Mouse (Mus musculus): ENCODE results near the gene Plau. TPM values are rescaled to one million over a fixed set of nuclear protein-coding genes. Genes with fewer than 3 reads are reported as not detected.

Plau gene
- polyA plus RNA-seq (2014; fragmentation: Nextera tagmentation; extraction: Ambion mirVana): 3.7 and 4.2 TPM in 2 replicates

DNA sequence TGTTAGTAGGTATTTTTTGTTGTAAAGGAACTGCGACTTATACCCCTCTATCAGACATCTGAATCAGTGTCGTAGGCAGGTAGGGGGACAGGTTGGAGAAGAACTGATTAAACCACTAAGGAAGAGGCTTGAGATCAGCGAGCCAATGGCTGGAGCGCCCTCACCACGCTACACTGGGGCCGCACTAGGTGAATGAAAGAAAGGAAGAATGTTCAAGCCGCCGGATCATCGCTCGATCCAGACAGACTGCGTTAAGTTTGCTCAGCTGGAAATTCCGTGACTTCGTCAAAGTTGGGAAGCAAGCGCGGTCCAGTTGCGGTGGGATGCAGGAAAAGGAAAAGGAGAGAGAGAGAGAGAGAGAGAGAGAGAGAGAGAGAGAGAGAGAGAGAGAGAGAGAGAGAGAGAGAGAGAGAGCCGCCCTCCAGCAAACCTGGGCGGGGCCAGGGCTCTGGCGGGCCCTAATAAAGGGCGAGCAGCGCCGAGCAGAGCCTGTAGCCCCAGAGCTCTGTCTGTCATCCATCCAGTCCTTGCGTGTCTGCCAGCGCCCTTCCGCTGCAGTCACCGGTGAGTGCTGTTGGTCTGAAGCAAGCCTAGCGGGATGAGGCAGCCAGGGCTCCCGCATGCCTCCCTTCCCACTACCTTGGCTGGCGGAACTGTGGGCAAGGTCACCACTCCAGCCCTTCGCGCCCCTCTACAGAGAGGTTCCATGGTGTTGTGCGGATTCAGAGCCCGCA lies at the start of gene Plau:
Gene Plau (plus strand): TSS at position 490 of the 734 bp plus-strand sequence.
- peaks cover 5% of the 10 kb centered on the region; the same call in 1 of the 2 replicates for H3K4me1 ChIP-seq (ENCODE audit: control insufficient read depth, insufficient read depth, low read length)
- H3K9me3 ChIP-seq (ENCODE audit: control insufficient read depth, low read length): no peaks in the 10 kb centered on the region
- H3K36me3 ChIP-seq (ENCODE audit: control insufficient read depth, insufficient read depth, low read length): no peaks in the 10 kb centered on the region
- H3K27ac ChIP-seq (ENCODE audit: low read depth, low read length): no peak within 1 kb of the TSS
- no peaks in the 10 kb centered on the region for H3K27me3 ChIP-seq (ENCODE audit: control insufficient read depth, insufficient read depth, low read length)
- H3K4me3 ChIP-seq (ENCODE audit: low read length): peak within 1 kb of the TSS; percentile 53
- peak; percentile 86 for ATAC-seq (ENCODE audit: low FRiP score, low TSS enrichment)
- WGBS: 1% methylated on average over 32 of the region's 33 CpGs
- H3K4me2 ChIP-seq (replicated peaks; ENCODE audit: low read depth, low read length): peak within 1 kb of the TSS; percentile 96
- H3K9ac ChIP-seq (ENCODE audit: low read depth, low read length): peak within 1 kb of the TSS; percentile 68

DNA sequence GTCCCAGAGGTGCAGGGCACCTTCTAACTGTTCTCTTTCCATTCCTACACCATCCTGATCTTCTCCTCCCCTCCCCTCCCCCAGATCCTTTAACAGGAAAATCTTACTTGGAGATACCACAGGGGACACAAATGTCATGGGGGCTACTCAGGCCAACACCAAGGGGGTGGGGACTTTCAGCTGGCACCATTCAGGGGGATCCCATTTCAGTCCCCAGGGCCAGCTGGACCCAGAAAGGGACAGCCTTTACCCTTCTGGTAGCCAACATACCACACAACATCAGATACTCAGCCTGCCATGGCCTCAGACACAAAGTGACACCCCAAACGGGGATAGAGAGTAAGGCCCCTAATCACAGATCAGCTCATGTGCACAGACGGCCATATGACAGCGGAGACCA lies 48.3 kb upstream of the Plau start:
- no peak overlapping the region for H3K9ac ChIP-seq (ENCODE audit: low read depth, low read length)
- 86% methylated on average over 3 of the region's 3 CpGs for WGBS
- peaks cover 26% of the 10 kb centered on the region for H3K4me1 ChIP-seq (ENCODE audit: control insufficient read depth, insufficient read depth, low read length)
- no peak for ATAC-seq (ENCODE audit: low FRiP score, low TSS enrichment)
- H3K9me3 ChIP-seq (ENCODE audit: control insufficient read depth, low read length): no peaks in the 10 kb centered on the region
- H3K4me2 ChIP-seq (replicated peaks; ENCODE audit: low read depth, low read length): no peak overlapping the region
- no peaks in the 10 kb centered on the region for H3K27me3 ChIP-seq (ENCODE audit: control insufficient read depth, insufficient read depth, low read length)
- no peak overlapping the region for H3K27ac ChIP-seq (ENCODE audit: low read depth, low read length)
- H3K4me3 ChIP-seq (ENCODE audit: low read length): no peak overlapping the region
- peaks cover 68% of the 10 kb centered on the region for H3K36me3 ChIP-seq (ENCODE audit: control insufficient read depth, insufficient read depth, low read length)

- ATAC-seq (ENCODE audit: low FRiP score, low TSS enrichment): no peak
- peaks cover 26% of the 10 kb centered on the region for H3K4me1 ChIP-seq (ENCODE audit: control insufficient read depth, insufficient read depth, low read length)
- no peak overlapping the region for H3K4me2 ChIP-seq (replicated peaks; ENCODE audit: low read depth, low read length)
- no peaks in the 10 kb centered on the region for H3K27me3 ChIP-seq (ENCODE audit: control insufficient read depth, insufficient read depth, low read length)
- no peak overlapping the region for H3K9ac ChIP-seq (ENCODE audit: low read depth, low read length)
- peaks cover 61% of the 10 kb centered on the region for H3K36me3 ChIP-seq (ENCODE audit: control insufficient read depth, insufficient read depth, low read length)
- 87% methylated on average over 4 of the region's 4 CpGs for WGBS
- no peak overlapping the region for H3K4me3 ChIP-seq (ENCODE audit: low read length)
- H3K27ac ChIP-seq (ENCODE audit: low read depth, low read length): no peak overlapping the region
- H3K9me3 ChIP-seq (ENCODE audit: control insufficient read depth, low read length): no peaks in the 10 kb centered on the region
Observed at GRCm38 (mm10) chr14:20789593-20789992, 46.9 kb upstream of the Plau start.

DNA sequence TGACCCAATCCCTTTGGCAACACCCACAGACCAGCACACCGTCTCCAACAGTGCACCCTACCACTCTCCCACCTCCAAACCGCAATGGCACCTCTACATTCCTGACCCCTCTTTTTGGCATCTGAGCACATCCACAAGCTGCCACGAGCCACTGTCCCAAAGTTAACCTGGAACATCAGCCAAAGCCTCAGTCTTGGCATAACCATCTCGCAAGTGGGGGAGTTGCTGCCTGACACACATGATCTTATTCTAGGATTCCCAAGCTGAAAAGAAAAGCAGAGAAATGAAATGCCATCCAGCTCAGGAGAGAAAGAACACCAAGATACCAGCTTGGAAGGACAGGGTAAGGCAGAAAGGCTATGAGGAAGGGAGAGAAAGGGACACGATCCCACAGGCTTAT lies 46.0 kb upstream of the Plau start:
- H3K9ac ChIP-seq (ENCODE audit: low read depth, low read length): no peak overlapping the region
- no peak overlapping the region for H3K27ac ChIP-seq (ENCODE audit: low read depth, low read length)
- no peak for ATAC-seq (ENCODE audit: low FRiP score, low TSS enrichment)
- WGBS: 91% methylated on average over 5 of the region's 5 CpGs
- H3K4me3 ChIP-seq (ENCODE audit: low read length): no peak overlapping the region
- H3K27me3 ChIP-seq (ENCODE audit: control insufficient read depth, insufficient read depth, low read length): no peaks in the 10 kb centered on the region
- H3K4me1 ChIP-seq (ENCODE audit: control insufficient read depth, insufficient read depth, low read length): peaks cover 22% of the 10 kb centered on the region
- H3K4me2 ChIP-seq (replicated peaks; ENCODE audit: low read depth, low read length): no peak overlapping the region
- H3K9me3 ChIP-seq (ENCODE audit: control insufficient read depth, low read length): no peaks in the 10 kb centered on the region
- peaks cover 53% of the 10 kb centered on the region for H3K36me3 ChIP-seq (ENCODE audit: control insufficient read depth, insufficient read depth, low read length)

DNA sequence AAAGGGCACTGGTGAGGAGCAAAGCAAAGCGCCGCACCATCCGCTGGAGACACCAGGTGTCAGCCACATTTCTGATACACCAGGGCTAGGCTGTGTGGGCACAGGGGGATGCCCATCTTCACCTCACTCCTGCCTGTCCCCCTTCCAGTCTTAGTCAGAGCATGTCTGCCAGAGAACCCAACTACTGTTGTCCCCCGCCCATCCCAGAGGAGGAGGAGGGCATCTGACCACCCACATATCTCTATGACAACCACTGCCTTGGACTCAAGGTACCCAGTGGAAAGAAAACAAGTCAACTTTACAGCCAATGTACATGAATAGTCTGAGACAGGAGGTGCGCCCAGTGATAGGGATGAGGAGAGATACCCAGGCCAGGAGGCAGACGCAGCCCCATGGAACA lies 45.5 kb upstream of the Plau start:
- ATAC-seq (ENCODE audit: low FRiP score, low TSS enrichment): no peak
- 0 out of 2 replicates have a peak overlapping the region, but pooled peaks have one; percentile 4 for H3K9ac ChIP-seq (ENCODE audit: low read depth, low read length)
- no peaks in the 10 kb centered on the region for H3K9me3 ChIP-seq (ENCODE audit: control insufficient read depth, low read length)
- no peaks in the 10 kb centered on the region for H3K27me3 ChIP-seq (ENCODE audit: control insufficient read depth, insufficient read depth, low read length)
- peaks cover 17% of the 10 kb centered on the region for H3K4me1 ChIP-seq (ENCODE audit: control insufficient read depth, insufficient read depth, low read length)
- peaks cover 48% of the 10 kb centered on the region for H3K36me3 ChIP-seq (ENCODE audit: control insufficient read depth, insufficient read depth, low read length)
- H3K4me2 ChIP-seq (replicated peaks; ENCODE audit: low read depth, low read length): no peak overlapping the region
- H3K27ac ChIP-seq (ENCODE audit: low read depth, low read length): no peak overlapping the region
- 94% methylated on average over 6 of the region's 6 CpGs for WGBS
- H3K4me3 ChIP-seq (ENCODE audit: low read length): no peak overlapping the region

DNA sequence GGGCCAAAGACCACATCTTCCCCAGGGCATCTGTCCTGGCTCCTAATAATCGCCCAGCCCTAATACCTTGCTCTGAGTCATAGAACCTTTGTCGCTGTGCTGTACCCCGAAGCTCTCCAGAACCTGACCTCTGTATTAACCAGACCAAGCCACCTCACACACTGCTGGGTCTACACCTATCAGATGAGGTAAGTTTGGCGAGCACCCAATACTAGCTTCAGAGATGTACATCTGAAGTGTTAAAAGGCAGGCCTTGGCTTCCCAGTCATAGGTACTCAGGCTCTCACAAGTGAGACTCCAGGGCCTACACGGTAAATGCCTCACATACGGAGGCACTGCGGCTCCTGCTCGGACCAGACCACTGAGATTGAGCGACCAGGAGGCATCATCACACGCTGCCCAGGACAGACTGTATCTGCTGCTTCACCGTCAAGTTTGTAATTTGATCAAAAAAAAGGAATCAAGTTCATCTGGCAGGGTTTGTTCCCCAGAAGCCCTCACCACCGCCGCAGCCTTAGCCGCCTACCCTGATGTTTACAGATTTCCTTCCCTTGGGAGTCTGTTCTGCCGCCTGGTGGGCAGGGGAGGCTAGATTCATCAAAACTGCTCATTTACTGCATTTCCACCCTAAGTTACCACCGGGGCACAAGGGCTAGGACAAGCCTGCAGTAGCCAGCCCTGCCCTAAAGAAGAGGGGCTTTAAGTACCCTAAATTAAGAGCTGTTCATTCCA lies 44.8 kb upstream of the Plau start:
- H3K4me2 ChIP-seq (replicated peaks; ENCODE audit: low read depth, low read length): no peak overlapping the region
- peaks cover 10% of the 10 kb centered on the region for H3K4me1 ChIP-seq (ENCODE audit: control insufficient read depth, insufficient read depth, low read length)
- 0 out of 2 replicates have a peak overlapping the region, but pooled peaks have one; percentile 4 for H3K9ac ChIP-seq (ENCODE audit: low read depth, low read length)
- H3K9me3 ChIP-seq (ENCODE audit: control insufficient read depth, low read length): no peaks in the 10 kb centered on the region
- WGBS: 83% methylated on average over 16 of the region's 16 CpGs
- H3K27me3 ChIP-seq (ENCODE audit: control insufficient read depth, insufficient read depth, low read length): no peaks in the 10 kb centered on the region
- no peak for ATAC-seq (ENCODE audit: low FRiP score, low TSS enrichment)
- H3K27ac ChIP-seq (ENCODE audit: low read depth, low read length): no peak overlapping the region
- H3K36me3 ChIP-seq (ENCODE audit: control insufficient read depth, insufficient read depth, low read length): peaks cover 41% of the 10 kb centered on the region
- no peak overlapping the region for H3K4me3 ChIP-seq (ENCODE audit: low read length)

DNA sequence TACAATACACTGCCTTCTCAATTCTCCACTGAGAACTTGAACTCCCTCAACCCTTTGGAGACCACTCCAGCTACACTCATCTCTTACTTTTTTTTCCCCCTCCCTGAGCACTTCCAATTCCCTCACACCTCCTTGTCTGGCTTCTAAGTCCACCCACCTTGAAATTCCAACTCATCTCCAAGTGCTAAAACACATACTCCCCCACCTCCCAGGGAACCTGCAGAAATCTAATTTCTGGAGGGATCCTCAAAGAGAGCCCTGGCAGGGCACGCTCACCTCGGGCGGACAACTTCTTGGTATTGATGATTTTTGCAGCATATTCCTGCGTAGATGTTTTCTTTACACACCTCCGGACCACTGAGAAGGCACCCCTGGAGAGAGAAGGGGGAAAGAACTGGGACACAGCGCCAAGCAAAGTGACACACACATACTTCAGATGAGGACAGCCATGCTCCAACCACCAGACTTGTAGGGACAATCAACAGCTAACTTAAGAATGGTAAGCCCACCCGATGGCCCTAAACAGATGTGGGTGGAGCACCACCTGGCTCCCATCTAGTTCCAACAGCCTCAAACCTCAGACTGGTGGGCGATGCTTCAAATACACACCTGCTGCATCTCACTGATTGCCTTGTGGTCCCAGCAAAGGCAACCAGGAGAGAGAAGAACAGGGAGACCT lies 44.1 kb upstream of the Plau start:
- Histone ChIP-seq H3K4me1 (ENCODE audit: control insufficient read depth, insufficient read depth, low read length) (peaks cover 6% of the 10 kb centered on the region; the same call in 1 of the 2 replicates), H3K9ac (ENCODE audit: low read depth, low read length) (peak overlapping the region; percentile 83; the same call in 1 of the 2 replicates), H3K9me3 (ENCODE audit: control insufficient read depth, low read length) (no peaks in the 10 kb centered on the region), H3K27me3 (ENCODE audit: control insufficient read depth, insufficient read depth, low read length) (no peaks in the 10 kb centered on the region), H3K4me3 (ENCODE audit: low read length) (peak overlapping the region; percentile 89), H3K36me3 (ENCODE audit: control insufficient read depth, insufficient read depth, low read length) (peaks cover 38% of the 10 kb centered on the region), H3K4me2 (replicated peaks; ENCODE audit: low read depth, low read length) (peak overlapping the region; percentile 89), H3K27ac (ENCODE audit: low read depth, low read length) (no peak overlapping the region)
- ATAC-seq (ENCODE audit: low FRiP score, low TSS enrichment): no peak
- 66% methylated on average over 8 of the region's 8 CpGs for WGBS

DNA sequence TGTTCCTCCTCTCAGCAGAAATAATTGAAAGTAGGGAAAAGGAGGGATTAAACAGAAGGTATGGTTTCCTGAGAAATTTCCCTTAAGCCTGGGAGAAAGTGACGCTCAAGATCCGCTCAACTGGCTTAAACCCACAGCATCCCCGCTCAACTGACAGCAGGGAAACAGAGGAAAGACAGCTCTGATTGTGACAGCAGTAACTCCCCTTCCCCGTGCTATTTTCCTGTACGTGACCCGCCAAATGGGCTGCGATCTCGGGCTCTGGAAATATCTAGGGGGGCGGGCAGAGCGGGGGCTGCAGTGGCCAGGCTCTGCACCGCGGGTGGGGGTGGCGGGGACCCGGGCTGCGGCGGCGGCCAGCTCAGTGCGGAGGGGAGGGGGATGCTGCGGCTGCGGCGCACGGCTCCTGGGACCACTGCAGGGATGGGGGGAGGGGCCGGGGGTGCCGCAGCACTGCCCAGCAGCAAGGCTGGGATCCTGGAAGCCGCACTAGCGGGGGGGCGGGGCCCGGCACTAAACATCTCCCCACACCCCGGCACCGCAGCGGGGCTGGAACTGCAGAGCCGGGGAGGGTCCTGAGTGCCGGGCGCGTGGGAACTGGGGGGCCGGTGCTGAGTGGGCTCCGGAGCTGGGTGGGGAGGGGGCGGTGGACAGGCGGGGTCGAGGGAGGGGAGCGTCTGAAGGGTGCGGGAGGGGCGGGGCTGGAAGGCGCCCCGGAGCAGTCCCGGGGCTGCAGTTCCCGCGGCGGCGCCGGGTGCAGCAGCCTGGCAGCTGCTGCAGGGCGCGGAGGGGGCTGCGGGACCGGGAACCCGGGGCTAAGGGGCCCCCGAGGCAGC lies 43.3 kb upstream of the Plau start:
- Histone ChIP-seq H3K27ac (ENCODE audit: low read depth, low read length) (peak overlapping the region; percentile 59), H3K4me1 (ENCODE audit: control insufficient read depth, insufficient read depth, low read length) (peaks cover 6% of the 10 kb centered on the region; the same call in 1 of the 2 replicates), H3K27me3 (ENCODE audit: control insufficient read depth, insufficient read depth, low read length) (no peaks in the 10 kb centered on the region), H3K9me3 (ENCODE audit: control insufficient read depth, low read length) (no peaks in the 10 kb centered on the region), H3K4me2 (replicated peaks; ENCODE audit: low read depth, low read length) (peak overlapping the region; percentile 89), H3K4me3 (ENCODE audit: low read length) (peak overlapping the region; percentile 89), H3K9ac (ENCODE audit: low read depth, low read length) (peak overlapping the region; percentile 83), H3K36me3 (ENCODE audit: control insufficient read depth, insufficient read depth, low read length) (peaks cover 32% of the 10 kb centered on the region)
- 2% methylated on average over 47 of the region's 57 CpGs for WGBS
- ATAC-seq (ENCODE audit: low FRiP score, low TSS enrichment): peak; percentile 60

Data from kidney, embryonic 14.5 days (tissue).